Mouse (Mus musculus) intestine, postnatal 0 days (tissue): ENCODE results near the gene Nat9. TPM values are rescaled to one million over a fixed set of nuclear protein-coding genes. Genes with fewer than 3 reads are reported as not detected.

Source experiments
- ATAC-seq: fragments of 200-750 bp; cut with Nextera tagmentation; 2 replicates; pipeline ENCODE4 v1.8.0; 2017; ENCODE audit warnings: mild to moderate bottlenecking, moderate TSS enrichment, moderate library complexity
- H3K27ac ChIP-seq: fragments of 300-500 bp; sonication (generic); 2 replicates; pipeline ENCODE4 v1.5.1; 2014; ENCODE audit warnings: mild to moderate bottlenecking, low read depth, low read length, moderate library complexity
- H3K27me3 ChIP-seq: fragments of 300-500 bp; sonication (generic); replicated peaks from 2 replicates; pipeline ENCODE4 v1.6.1; 2014; ENCODE audit warnings: low read length, mixed read lengths; ENCODE audit not compliant: control insufficient read depth, insufficient read depth
- H3K36me3 ChIP-seq: fragments of 300-500 bp; sonication (generic); 2 replicates; pipeline ENCODE4 v1.6.1; 2014; ENCODE audit warnings: mild to moderate bottlenecking, moderate library complexity; ENCODE audit not compliant: control insufficient read depth, insufficient read depth
- H3K4me1 ChIP-seq: fragments of 300-500 bp; sonication (generic); replicated peaks from 2 replicates; pipeline ENCODE4 v1.6.1; 2014; ENCODE audit warnings: antibody characterized with exemption, low read length, mixed read lengths; ENCODE audit not compliant: control insufficient read depth, insufficient read depth
- H3K4me2 ChIP-seq: fragments of 300-500 bp; sonication (generic); replicated peaks from 2 replicates; pipeline ENCODE4 v1.6.1; 2014; ENCODE audit warnings: low read depth, mild to moderate bottlenecking, moderate library complexity
- H3K4me3 ChIP-seq: fragments of 300-500 bp; sonication (generic); 2 replicates; pipeline ENCODE4 v1.5.1; 2014; ENCODE audit warnings: low read depth, low read length
- H3K9ac ChIP-seq: fragments of 300-500 bp; sonication (generic); 2 replicates; pipeline ENCODE4 v1.6.1; 2014; ENCODE audit warnings: mild to moderate bottlenecking, low read depth, low read length
- H3K9me3 ChIP-seq: fragments of 300-500 bp; sonication (generic); 2 replicates; pipeline ENCODE4 v1.6.1; 2016; ENCODE audit warnings: mixed run types; ENCODE audit not compliant: control insufficient read depth
- CTCF ChIP-seq: sonication (generic); IDR thresholded peaks from 2 replicates; pipeline ENCODE4 v1.5.1; 2016; ENCODE audit warnings: low read depth, mild to moderate bottlenecking, control low read depth, antibody characterized with exemption, moderate library complexity
- WGBS: fragments of 180-500 bp; shearing (Covaris S2); extraction: QIAGEN DNeasy Blood & Tissue Kit; methylation state at CpG from one replicate; pipeline ENCODE4 v1.1.7; 2014; 5-methylcytosine and 5-hydroxymethylcytosine counted together
- polyA plus RNA-seq: library from polyadenylated mRNA; unstranded; fragments of >200 nt; fragmentation: Nextera tagmentation; extraction: Ambion mirVana; gene quantifications from 2 replicates; pipeline ENCODE4 v1.2.1, GENCODE M21; 2015

Gene Nat9
- polyA plus RNA-seq, 1 experiment from 2014 or later: 35.0 TPM

GRCm38 (mm10) chr11:115138597-115139262 lies 48.9 kb downstream of the Nat9 start:
- 77% methylated on average over 5 of the region's 5 CpGs for WGBS

GRCm38 (mm10) chr11:115133800-115134199 lies 53.9 kb downstream of the Nat9 start, which contains the start of gene Cd300lf:
TSS of gene Cd300lf (minus strand) at chr11:115133992.
- Histone ChIP-seq H3K4me2 (no peak within 1 kb of the TSS), H3K27me3 (no peaks in the 10 kb centered on the region), H3K4me3 (no peak within 1 kb of the TSS), H3K4me1 (no peaks in the 10 kb centered on the region), H3K36me3 (no peaks in the 10 kb centered on the region), H3K27ac (no peak within 1 kb of the TSS), H3K9me3 (no peaks in the 10 kb centered on the region), H3K9ac (no peak within 1 kb of the TSS)
- ATAC-seq: no peak
- 72% methylated on average over 8 of the region's 8 CpGs for WGBS
- no peak for TF ChIP-seq CTCF

More at GRCm38 (mm10) chr11:115138597-115139262, 48.9 kb downstream of the Nat9 start:
- no peak for TF ChIP-seq CTCF
- Histone ChIP-seq H3K4me1 (no peaks in the 10 kb centered on the region), H3K27ac (no peak overlapping the region), H3K4me2 (no peak overlapping the region), H3K36me3 (no peaks in the 10 kb centered on the region), H3K4me3 (no peak overlapping the region), H3K9me3 (no peaks in the 10 kb centered on the region), H3K9ac (no peak overlapping the region), H3K27me3 (no peaks in the 10 kb centered on the region)
- no peak for ATAC-seq

Other genes starting within 250 kb of the Nat9 start
- not detected in 2 replicates for gene Cd300c, start 218.7 kb downstream of the Nat9 start, polyA plus RNA-seq
- 0.10 TPM in 2 replicates for gene Cd300ld, start 197.9 kb downstream of the Nat9 start, polyA plus RNA-seq
- 3.2 and 3.6 TPM in 2 replicates for gene Cd300c2, start 186.0 kb downstream of the Nat9 start, polyA plus RNA-seq
- not detected in 2 replicates for gene Cd300ld2, start 171.7 kb downstream of the Nat9 start, polyA plus RNA-seq
- gene Cd300ld4, start 160.8 kb downstream of the Nat9 start, polyA plus RNA-seq: not detected in 2 replicates
- not detected in 2 replicates for gene Cd300ld5, start 150.1 kb downstream of the Nat9 start, polyA plus RNA-seq
- not detected in 2 replicates for gene Cd300ld3, start 139.4 kb downstream of the Nat9 start, polyA plus RNA-seq
- 0.09 and 0.13 TPM in 2 replicates for gene Cd300e, start 125.7 kb downstream of the Nat9 start, polyA plus RNA-seq
- gene Rab37, start 96.4 kb downstream of the Nat9 start, polyA plus RNA-seq: 3.7 and 3.9 TPM in 2 replicates
- gene Cd300lf, start 53.9 kb downstream of the Nat9 start, polyA plus RNA-seq: 1.1 and 1.3 TPM in 2 replicates
- 679 and 754 TPM in 2 replicates for gene Slc9a3r1, start 24.5 kb downstream of the Nat9 start, polyA plus RNA-seq
- 19.2 and 20.1 TPM in 2 replicates for gene Tmem104, start 372 bp downstream of the Nat9 start, polyA plus RNA-seq
- gene Grin2c, start 79.4 kb upstream of the Nat9 start, polyA plus RNA-seq: not detected in 2 replicates
- 8.0 and 8.2 TPM in 2 replicates for gene Fdxr, start 89.2 kb upstream of the Nat9 start, polyA plus RNA-seq
- 0.26 and 0.55 TPM in 2 replicates for gene Fads6, start 109.8 kb upstream of the Nat9 start, polyA plus RNA-seq
- 0.05 TPM in 1 of 2 replicates, not detected in the other for gene Otop2, start 119.3 kb upstream of the Nat9 start, polyA plus RNA-seq
- gene Ush1g, start 134.2 kb upstream of the Nat9 start, polyA plus RNA-seq: 0.05 and 0.09 TPM in 2 replicates
- 2.3 and 4.3 TPM in 2 replicates for gene Otop3, start 146.9 kb upstream of the Nat9 start, polyA plus RNA-seq
- gene Hid1, start 179.9 kb upstream of the Nat9 start, polyA plus RNA-seq: 10.8 and 12.1 TPM in 2 replicates
- 3.5 and 3.9 TPM in 2 replicates for gene Cdr2l, start 194.1 kb upstream of the Nat9 start, polyA plus RNA-seq
- 143 and 145 TPM in 2 replicates for gene Mrpl58, start 215.9 kb upstream of the Nat9 start, polyA plus RNA-seq
- 1,235 and 1,272 TPM in 2 replicates for gene Atp5h, start 232.1 kb upstream of the Nat9 start, polyA plus RNA-seq
- gene Kctd2, start 232.3 kb upstream of the Nat9 start, polyA plus RNA-seq: 17.5 and 18.6 TPM in 2 replicates